In genomic region chr3:86550301-86551010, GRCm38 (mm10) we compare ENCODE assay signal across 10 mouse cellular contexts. TPM values are rescaled to one million over a fixed set of nuclear protein-coding genes. Genes with fewer than 3 reads are reported as not detected.
DNase-seq lines count a peak whose midpoint lies in the region; ATAC-seq lines count a peak whose summit lies in the region.
"Had no signal": no experiment of that assay in that cellular context is flagged by ENCODE, and none has a peak within 500 bp of the region (broad histone marks: within the 10 kb centered on the region; RNA-seq: fewer than 3 reads in every experiment).

No protein-coding gene starts in this region.

- peak overlapping the region; percentile 0; the same call in 1 of the 2 replicates for H3K4me2 ChIP-seq in heart, embryonic 16.5 days (ENCODE audit: low read depth, low read length)
- peak overlapping the region; percentile 62 for H3K4me2 ChIP-seq in midbrain, embryonic 12.5 days (replicated peaks)

- 3% methylated on average over 22 of the region's 22 CpGs for WGBS in heart, embryonic 10.5 days
- 21% methylated on average over 22 of the region's 22 CpGs for WGBS in heart, embryonic 16.5 days
- 3% methylated on average over 22 of the region's 22 CpGs for WGBS in midbrain, embryonic 12.5 days

- H3K9ac ChIP-seq in heart, embryonic 16.5 days (ENCODE audit: low read length) = no peak overlapping the region
- peak overlapping the region; percentile 75 for H3K9ac ChIP-seq in midbrain, embryonic 12.5 days (replicated peaks)

- no peaks in the 10 kb centered on the region for H3K36me3 ChIP-seq in heart, embryonic 10.5 days
- no peaks in the 10 kb centered on the region for H3K36me3 ChIP-seq in heart, embryonic 16.5 days (ENCODE audit: control insufficient read depth, insufficient read depth)
- H3K36me3 ChIP-seq in midbrain, embryonic 12.5 days = no peaks in the 10 kb centered on the region

- H3K27me3 ChIP-seq in heart, embryonic 10.5 days (ENCODE audit: insufficient read depth, poor library complexity, severe bottlenecking) = 0 out of 2 replicates have a peak, but pooled peaks cover 20% of the 10 kb centered on the region
- peaks cover 22% of the 10 kb centered on the region for H3K27me3 ChIP-seq in heart, embryonic 16.5 days (ENCODE audit: control insufficient read depth, insufficient read depth, low read length)
- 0 out of 2 replicates have a peak, but pooled peaks cover 16% of the 10 kb centered on the region for H3K27me3 ChIP-seq in midbrain, embryonic 12.5 days
- H3K27me3 ChIP-seq: CH12.LX had no signal

- intact Hi-C loops in left cerebral cortex, postnatal 14 days (cut with DNase I) = no loop called here

- DNase-seq in heart, embryonic 10.5 days (ENCODE audit: low spot score) = peak; percentile 80
- DNase-seq in heart, adult 18-20 months = no peak
- DNase-seq in NIH3T3 (ENCODE audit: low read depth) = peak; percentile 67
- DNase-seq in left cerebral cortex, postnatal 14 days (ENCODE audit: low spot score in 2 of 2) = no peak
- no peak for DNase-seq in gastrocnemius, adult 8-10 months (ENCODE audit: low spot score in 2 of 2)
- no peak for DNase-seq in urinary bladder, adult 18-20 months (ENCODE audit: low spot score in 2 of 2)

- no peak for ATAC-seq in heart, embryonic 16.5 days (replicated peaks; ENCODE audit: extremely low read depth, insufficient read depth, low FRiP score)
- peak; percentile 35; the same call in 1 of the 2 replicates for ATAC-seq in midbrain, embryonic 12.5 days (ENCODE audit: low FRiP score, low read depth)

- H3K27ac ChIP-seq in heart, embryonic 10.5 days = peak overlapping the region; percentile 71
- no peak overlapping the region for H3K27ac ChIP-seq in heart, embryonic 16.5 days (ENCODE audit: low read length)
- H3K27ac ChIP-seq in midbrain, embryonic 12.5 days (replicated peaks) = peak overlapping the region; percentile 86

- H3K4me3 ChIP-seq in heart, embryonic 10.5 days = peak overlapping the region; percentile 53
- H3K4me3 ChIP-seq in heart, embryonic 16.5 days (ENCODE audit: low read length) = no peak overlapping the region
- peak overlapping the region; percentile 43 for H3K4me3 ChIP-seq in midbrain, embryonic 12.5 days
- H3K4me3 ChIP-seq: myocyte had no signal

- peaks cover 34% of the 10 kb centered on the region for H3K4me1 ChIP-seq in heart, embryonic 10.5 days
- H3K4me1 ChIP-seq in heart, embryonic 16.5 days (ENCODE audit: control insufficient read depth, insufficient read depth, low read length) = peaks cover 11% of the 10 kb centered on the region
- H3K4me1 ChIP-seq in midbrain, embryonic 12.5 days = peaks cover 21% of the 10 kb centered on the region

- no peaks in the 10 kb centered on the region for H3K9me3 ChIP-seq in heart, embryonic 10.5 days
- H3K9me3 ChIP-seq in heart, embryonic 16.5 days (replicated peaks; ENCODE audit: control insufficient read depth, low read length) = no peaks in the 10 kb centered on the region
- no peaks in the 10 kb centered on the region for H3K9me3 ChIP-seq in midbrain, embryonic 12.5 days

RNA-seq across cellular contexts. Expression of gene Mab21l2, which starts 2.0 kb away (rescaled TPM):
- 32.8 and 53.0 TPM in 2 replicates for polyA plus RNA-seq in heart, embryonic 10.5 days (2016; fragmentation: Nextera tagmentation; extraction: Ambion mirVana)
- total RNA-seq in heart, adult 18-20 months (2021) = under 1 TPM in 1 of 2 experiments, not detected in 1; 0.17 TPM
- polyA plus RNA-seq in heart, embryonic 16.5 days (2015; fragmentation: Nextera tagmentation; extraction: Ambion mirVana) = 1.1 and 1.2 TPM in 2 replicates
- 120 and 138 TPM in 2 replicates for polyA plus RNA-seq in midbrain, embryonic 12.5 days (2016; fragmentation: Nextera tagmentation; extraction: Ambion mirVana)
- total RNA-seq in left cerebral cortex, postnatal 14 days (2021) = under 1 TPM in 1 of 2 experiments, not detected in 1; 0.13 TPM
- not detected for total RNA-seq in gastrocnemius, adult 8-10 months (2022)
- polyA plus RNA-seq: myocyte had no signal

Comparison
In these comparisons a context has a peak if more than half of its experiments do, and no peak if none do; other contexts are left out.
1. DNase-seq: peak in heart, embryonic 10.5 days (single experiment) and NIH3T3 (single experiment); none in heart, adult 18-20 months (0 of 2), left cerebral cortex, postnatal 14 days (0 of 2), gastrocnemius, adult 8-10 months (0 of 2) and urinary bladder, adult 18-20 months (0 of 2).